Mouse (Mus musculus) activated CD4-positive, CD25-positive, alpha-beta regulatory T cell, adult 9 weeks (primary cell): ENCODE measurements around the gene Dstn. TPM values are rescaled to one million over a fixed set of nuclear protein-coding genes. Genes with fewer than 3 reads are reported as not detected.

Experiments
- polyA plus RNA-seq: library from polyadenylated mRNA; unstranded; fragments of 100-300 nt; shearing (Covaris generic); gene quantifications from one replicate; pipeline ENCODE4 v1.2.1, GENCODE M21; 2017

Gene Dstn
- polyA plus RNA-seq = 34.1 TPM

DNA sequence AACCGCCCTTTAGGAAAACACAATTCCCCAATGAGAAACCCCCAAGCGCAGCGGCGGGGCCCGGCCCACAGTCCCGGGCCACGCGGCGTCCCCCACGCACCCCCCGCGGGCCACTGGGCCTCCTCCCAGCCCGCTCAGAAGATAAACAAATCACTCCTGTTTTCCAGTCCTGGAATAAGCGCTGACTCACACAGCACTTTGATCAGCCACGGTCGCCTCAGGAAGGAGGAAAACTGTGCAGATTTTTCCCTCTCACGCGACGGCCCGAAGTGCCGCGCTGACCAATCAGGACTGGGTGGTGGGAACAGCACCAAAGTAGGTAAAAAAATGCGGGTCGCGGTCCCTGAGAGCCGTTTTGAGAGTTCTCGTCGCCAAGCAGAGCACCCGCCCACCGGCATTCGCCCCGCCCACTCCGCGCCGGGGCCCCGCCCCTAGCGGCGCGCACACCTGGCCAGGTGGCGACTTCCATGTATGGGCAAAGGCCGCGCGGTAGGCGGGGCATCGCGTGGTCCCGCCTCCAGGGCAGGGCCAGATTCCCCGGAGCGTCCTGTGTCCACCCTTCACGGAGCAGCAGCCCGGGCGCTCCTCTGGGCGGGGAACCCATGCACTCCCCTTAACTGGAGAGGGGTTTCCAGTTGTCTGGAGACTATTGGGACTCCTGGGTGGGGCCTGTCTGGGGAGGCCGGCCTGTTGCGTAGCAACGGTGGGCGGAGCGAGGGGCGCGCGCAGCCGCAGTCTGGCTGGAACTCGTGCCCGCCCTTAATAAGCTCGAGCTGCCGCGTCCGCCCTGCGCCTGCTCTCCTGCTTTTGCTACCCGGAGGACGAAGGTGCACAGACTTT is at the start of gene Dstn:
TSS of gene Dstn (plus strand) at position 561 of the 840 bp plus-strand sequence.

Other genes with a start within 250 kb of the Dstn start
- gene Bfsp1, start 52.1 kb upstream of the Dstn start, polyA plus RNA-seq = not detected
- gene Rrbp1, start 95.9 kb downstream of the Dstn start, polyA plus RNA-seq = 26.5 TPM
- not detected for gene Banf2, start 117.7 kb downstream of the Dstn start, polyA plus RNA-seq